Mouse (Mus musculus) lung, adult 10 weeks (tissue): ENCODE measurements around the gene Defb19. TPM values are rescaled to one million over a fixed set of nuclear protein-coding genes. Genes with fewer than 3 reads are reported as not detected.

ENCODE experiments used
- polyA plus RNA-seq: library from polyadenylated mRNA; stranded (reverse); fragments of 350-450 nt; fragmentation: Illumina TruSeq; extraction: RNeasy Lipid Tissue Mini Kit (QIAGEN cat#74804); gene quantifications from one replicate; pipeline ENCODE4 v1.2.3, GENCODE M21; 2014; ENCODE audit warnings: low read depth, low replicate concordance; ENCODE audit not compliant: insufficient read depth

Defb19 gene
- polyA plus RNA-seq, result not detected

DNA sequence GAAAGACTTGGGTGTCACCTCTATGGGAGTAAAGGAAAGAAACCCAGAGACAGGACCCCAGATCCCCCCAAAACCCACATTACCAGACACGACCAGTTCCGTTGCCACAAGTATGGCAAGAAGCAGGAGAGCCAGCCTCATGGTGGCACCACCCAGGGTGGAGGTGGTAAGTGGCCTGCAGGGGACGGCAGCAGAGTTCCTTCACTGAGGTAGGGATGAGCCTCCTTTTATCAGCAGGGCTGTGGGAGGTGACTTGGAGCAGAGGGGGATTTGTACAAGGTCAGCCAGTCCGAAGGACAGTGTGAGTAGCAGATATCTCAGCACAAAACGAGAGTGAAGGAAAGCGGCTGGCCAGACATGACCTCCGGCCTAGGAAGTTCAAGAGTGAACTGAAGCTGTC is at the start of gene Defb19:
Defb19 (minus strand) TSS at position 206 of the 400 bp plus-strand sequence.

DNA sequence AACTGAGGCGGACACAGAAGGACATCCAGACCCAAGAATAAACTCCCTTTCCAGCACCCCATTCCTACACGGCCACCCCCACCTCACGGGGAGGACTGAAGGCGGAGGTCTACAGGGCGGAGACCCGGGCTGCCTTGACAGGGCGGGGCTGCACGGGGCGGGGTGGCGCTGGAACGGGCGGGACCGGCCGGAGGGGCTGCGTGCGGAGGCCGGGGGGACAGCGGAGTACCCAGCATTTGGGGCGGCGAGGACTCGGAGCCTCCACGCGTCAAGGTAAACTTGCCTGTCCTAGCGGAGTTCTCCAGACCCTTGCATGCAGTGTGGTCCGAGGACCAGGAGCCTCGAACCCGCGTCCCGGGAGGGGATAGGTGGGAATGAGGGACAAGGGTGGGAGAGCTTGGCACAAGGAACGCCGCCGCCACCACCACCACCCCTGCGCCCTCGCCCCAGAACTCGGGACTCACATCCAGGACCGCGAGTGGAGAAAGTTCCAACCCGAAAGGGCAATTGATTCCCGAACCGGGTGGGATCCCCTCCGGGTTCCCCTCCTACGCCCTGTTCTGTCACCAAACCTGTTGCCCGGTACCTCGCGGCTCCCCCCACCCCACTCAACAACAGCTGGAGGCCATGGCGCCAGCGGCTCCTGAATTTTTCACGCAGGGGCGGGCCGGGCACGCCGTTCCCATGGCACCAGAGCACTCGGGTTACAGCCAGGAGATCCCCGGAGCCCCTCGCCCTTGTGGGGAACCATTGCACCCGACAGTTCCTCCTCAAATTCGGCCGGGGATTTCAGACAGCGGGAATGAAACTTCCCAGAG is 46.9 kb upstream of the Defb19 start, which contains the start of gene Rem1:
Rem1 (plus strand) TSS at position 178 of the 818 bp plus-strand sequence.

DNA sequence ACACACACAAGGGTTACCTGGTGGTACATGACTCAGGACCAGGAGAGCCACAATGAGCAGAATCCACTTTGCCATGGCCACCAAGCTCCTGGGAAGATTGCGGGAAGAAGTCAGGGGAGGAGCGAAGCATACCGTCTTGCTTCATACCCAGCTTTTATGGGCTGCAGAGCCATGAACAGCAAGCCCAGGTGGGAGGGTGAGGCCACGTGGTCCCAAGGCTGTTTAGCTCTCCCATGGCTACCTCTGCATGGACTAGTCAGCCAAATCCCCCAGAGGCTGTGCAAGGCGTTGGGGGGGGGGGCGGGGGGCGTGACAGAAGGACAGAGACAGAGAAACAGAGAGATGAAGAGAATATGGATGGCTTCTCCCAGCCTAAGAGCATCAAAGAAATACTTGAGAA is 42.8 kb upstream of the Defb19 start, which contains the start of gene Defb25:
Defb25 (minus strand) TSS at position 101 of the 400 bp plus-strand sequence.

DNA sequence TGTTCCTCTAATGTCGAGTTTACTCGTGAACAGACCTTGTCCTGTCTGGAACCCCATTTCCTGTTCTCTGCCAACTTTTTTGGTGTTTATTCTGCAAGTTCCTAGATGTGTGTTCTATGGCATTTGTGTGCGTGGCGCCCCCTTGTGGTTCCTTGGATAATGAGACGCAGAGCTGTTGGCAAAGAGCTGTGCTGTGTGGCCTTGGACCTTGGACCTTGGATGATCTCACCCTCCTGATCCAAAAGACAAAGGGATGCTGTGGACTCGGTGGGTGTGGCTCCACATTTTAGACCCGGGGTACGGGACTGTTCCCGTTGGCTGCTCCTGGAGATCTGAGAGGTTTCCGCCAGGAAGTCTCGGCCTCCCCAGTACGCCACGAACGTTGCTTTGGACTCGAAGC is 23.9 kb upstream of the Defb19 start, which contains the start of gene Defb36:
Defb36 (plus strand) TSS at position 271 of the 400 bp plus-strand sequence.

DNA sequence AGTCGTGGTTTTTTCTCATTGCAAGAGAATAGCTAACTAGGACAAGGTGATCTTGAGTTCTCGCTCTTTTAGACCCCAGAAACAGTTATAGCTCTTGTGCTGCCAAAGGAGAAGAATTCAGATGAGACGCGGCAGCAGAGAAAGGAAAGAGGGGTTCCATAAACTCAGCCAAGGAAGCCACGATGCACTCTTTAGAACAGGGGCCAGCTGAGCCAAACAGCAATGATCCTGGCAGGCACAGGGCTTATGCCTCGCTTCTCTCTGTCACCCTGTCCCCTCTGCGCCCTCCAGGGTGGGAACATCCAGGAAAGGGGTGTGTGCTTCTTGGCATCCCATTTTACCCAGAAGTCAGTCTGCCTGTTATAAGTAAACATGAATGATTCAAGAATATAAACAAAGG is 19.2 kb upstream of the Defb19 start, which contains the start of gene Defb45:
Defb45 (minus strand) TSS at position 101 of the 400 bp plus-strand sequence.

DNA sequence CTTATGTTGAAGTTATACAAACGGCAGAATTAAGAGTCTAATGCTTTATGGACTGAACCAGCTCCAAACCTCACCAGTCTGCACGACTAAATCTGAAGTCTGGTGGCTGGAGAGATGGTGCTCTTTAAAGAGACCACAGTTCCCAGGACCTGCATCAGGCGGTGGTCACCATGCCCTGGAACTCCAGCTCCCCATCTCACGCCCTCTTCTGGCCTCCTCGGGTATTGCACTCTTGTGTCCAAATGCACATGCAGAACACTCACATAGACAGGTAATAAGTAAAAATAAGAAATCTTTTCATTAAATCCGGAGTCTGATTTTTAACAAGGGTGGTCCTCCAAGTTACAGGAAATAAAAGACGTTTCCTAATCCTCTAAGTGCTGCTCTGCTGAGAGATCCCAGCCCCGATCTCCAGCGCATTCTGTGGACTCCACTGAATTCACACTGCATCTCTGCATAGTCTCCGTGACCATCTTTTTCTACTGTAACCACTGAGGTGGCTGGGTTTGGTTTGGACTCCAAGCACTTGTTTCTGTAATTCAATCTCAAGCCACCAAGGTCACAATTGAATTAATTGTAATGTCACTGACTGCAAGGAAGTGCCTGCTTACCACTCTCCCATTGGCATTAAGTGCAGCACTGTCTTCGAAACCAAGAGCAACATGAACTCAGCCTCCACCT is 7.9 kb downstream of the Defb19 start, which contains the start of gene Defb21:
Defb21 (plus strand) TSS at position 631 of the 681 bp plus-strand sequence.

DNA sequence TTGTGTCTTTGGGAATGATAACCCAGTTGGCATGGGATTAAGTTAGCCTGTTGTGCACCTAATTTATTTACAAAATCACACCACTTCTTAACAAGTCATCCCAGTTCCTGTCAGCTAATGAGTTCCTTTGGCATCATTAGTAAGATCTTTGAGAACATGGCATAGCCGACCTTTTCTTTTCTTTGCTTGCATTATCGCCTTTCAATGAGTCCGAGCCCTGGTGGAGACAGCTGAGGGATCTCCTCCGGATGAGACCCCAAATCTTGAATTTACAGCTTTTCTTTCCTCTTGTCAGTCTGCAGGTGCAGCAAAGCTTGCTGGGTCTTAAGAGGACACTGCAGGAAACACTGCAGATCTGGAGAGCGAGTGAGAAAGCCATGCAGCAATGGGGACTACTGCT is 11.1 kb downstream of the Defb19 start, which contains the start of gene Gm17416:
Gm17416 (plus strand) TSS at position 301 of the 400 bp plus-strand sequence.

DNA sequence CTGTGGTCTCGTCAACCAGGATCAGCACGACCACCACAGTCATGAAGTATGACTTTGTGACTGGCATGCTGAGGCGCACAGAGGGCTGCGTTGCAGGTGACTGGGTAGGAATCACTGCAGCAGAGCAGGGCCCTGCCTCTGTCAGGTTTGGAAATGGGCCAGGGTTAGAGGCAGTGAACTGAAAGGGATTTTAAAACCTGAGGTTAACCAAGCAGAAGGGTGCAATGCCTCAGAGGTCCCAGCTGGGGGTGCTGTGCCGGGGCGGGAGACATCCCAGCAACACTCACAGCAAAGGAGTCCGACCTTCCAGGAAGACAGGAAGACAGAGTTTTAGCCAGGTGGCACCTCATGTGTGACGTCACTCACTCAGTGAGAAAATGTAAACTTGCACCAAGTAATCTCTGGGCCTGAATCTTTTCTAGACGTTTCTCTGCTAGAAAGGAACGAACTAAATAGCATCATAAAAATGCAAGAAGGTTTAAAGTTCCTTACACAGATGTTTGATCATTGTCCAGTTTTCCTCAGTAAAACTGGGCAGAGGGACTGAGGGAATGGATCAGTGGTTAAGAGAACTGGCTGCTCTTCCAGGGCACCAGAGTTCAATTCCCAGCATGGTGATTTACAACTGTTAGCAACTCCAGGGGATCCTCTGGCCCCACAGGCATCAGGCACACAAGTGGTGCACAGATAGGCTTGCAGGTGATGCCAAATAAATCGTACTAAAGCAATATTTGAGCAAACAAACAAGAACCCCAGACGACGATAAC is 40.0 kb downstream of the Defb19 start, which contains the start of gene Defb29:
Defb29 (minus strand) TSS at position 155 of the 767 bp plus-strand sequence.

Other genes starting within 250 kb of the Defb19 start
- gene Rbck1, start 247.7 kb downstream of the Defb19 start, polyA plus RNA-seq, result 61.4 TPM
- 4.1 TPM for gene Trib3, start 236.3 kb downstream of the Defb19 start, polyA plus RNA-seq
- gene Nrsn2, start 203.7 kb downstream of the Defb19 start, polyA plus RNA-seq, result not detected
- gene Sox12, start 182.2 kb downstream of the Defb19 start, polyA plus RNA-seq, result 1.6 TPM
- 3.9 TPM for gene Zcchc3, start 165.3 kb downstream of the Defb19 start, polyA plus RNA-seq
- gene 6820408C15Rik, start 164.7 kb downstream of the Defb19 start, polyA plus RNA-seq, result 11.0 TPM
- not detected for gene Defb23, start 115.7 kb downstream of the Defb19 start, polyA plus RNA-seq
- not detected for gene Defb20, start 103.2 kb downstream of the Defb19 start, polyA plus RNA-seq
- gene Defb22, start 90.2 kb downstream of the Defb19 start, polyA plus RNA-seq, result not detected
- gene Defb26, start 68.6 kb downstream of the Defb19 start, polyA plus RNA-seq, result not detected
- not detected for gene Defb28, start 62.1 kb downstream of the Defb19 start, polyA plus RNA-seq
- not detected for gene Defb29, start 40.2 kb downstream of the Defb19 start, polyA plus RNA-seq
- gene Gm17416, start 11.0 kb downstream of the Defb19 start, polyA plus RNA-seq, result not detected
- not detected for gene Defb21, start 7.6 kb downstream of the Defb19 start, polyA plus RNA-seq
- not detected for gene Defb45, start 19.1 kb upstream of the Defb19 start, polyA plus RNA-seq
- gene Defb36, start 24.0 kb upstream of the Defb19 start, polyA plus RNA-seq, result not detected
- 2.9 TPM for gene Defb25, start 42.7 kb upstream of the Defb19 start, polyA plus RNA-seq
- 10.7 TPM for gene Rem1, start 46.6 kb upstream of the Defb19 start, polyA plus RNA-seq
- gene H13, start 89.1 kb upstream of the Defb19 start, polyA plus RNA-seq, result 64.5 TPM
- gene Mcts2, start 106.7 kb upstream of the Defb19 start, polyA plus RNA-seq, result 6.4 TPM
- gene Id1, start 155.9 kb upstream of the Defb19 start, polyA plus RNA-seq, result 241 TPM
- 150 TPM for gene Cox4i2, start 173.9 kb upstream of the Defb19 start, polyA plus RNA-seq